Mouse (Mus musculus) forebrain, embryonic 15.5 days (tissue): ENCODE results near the gene Spns1. TPM values are rescaled to one million over a fixed set of nuclear protein-coding genes. Genes with fewer than 3 reads are reported as not detected.
A peak's percentile ranks its signal among the peaks of the same experiment; 100 is the strongest.
"Not testable (repeated sequence)": the region's sequence is repeated elsewhere in the genome, so short reads cannot be mapped to it uniquely, and the experiment has no call there.

Source experiments
- ATAC-seq: fragments of 200-750 bp; cut with Nextera tagmentation; replicated peaks from 2 replicates; pipeline ENCODE4 v1.8.0; 2017; ENCODE audit warnings: mild to moderate bottlenecking, moderate TSS enrichment, moderate library complexity
- H3K27ac ChIP-seq: fragments of 300-500 bp; sonication (generic); replicated peaks from 2 replicates; pipeline ENCODE4 v1.5.1; 2015; ENCODE audit warnings: mild to moderate bottlenecking, inconsistent platforms
- H3K27me3 ChIP-seq: fragments of 300-500 bp; sonication (generic); 2 replicates; pipeline ENCODE4 v1.6.1; 2015; ENCODE audit warnings: inconsistent platforms
- H3K36me3 ChIP-seq: fragments of 300-500 bp; sonication (generic); 2 replicates; pipeline ENCODE4 v1.6.1; 2015; ENCODE audit warnings: mild to moderate bottlenecking, inconsistent platforms
- H3K4me1 ChIP-seq: fragments of 300-500 bp; sonication (generic); 2 replicates; pipeline ENCODE4 v1.6.1; 2015; ENCODE audit warnings: inconsistent platforms
- H3K4me2 ChIP-seq: fragments of 300-500 bp; sonication (generic); replicated peaks from 2 replicates; pipeline ENCODE4 v1.6.1; 2015; ENCODE audit warnings: mild to moderate bottlenecking, inconsistent platforms
- H3K4me3 ChIP-seq: fragments of 300-500 bp; sonication (generic); 2 replicates; pipeline ENCODE4 v1.5.1; 2015; ENCODE audit warnings: mild to moderate bottlenecking, inconsistent platforms
- H3K9ac ChIP-seq: fragments of 300-500 bp; sonication (generic); replicated peaks from 2 replicates; pipeline ENCODE4 v1.6.1; 2015; ENCODE audit warnings: mild to moderate bottlenecking, inconsistent platforms
- H3K9me3 ChIP-seq: fragments of 300-500 bp; sonication (generic); 2 replicates; pipeline ENCODE4 v1.6.1; 2016; ENCODE audit warnings: inconsistent platforms
- WGBS: fragments of 180-500 bp; shearing (Covaris S2); methylation state at CpG from one replicate; pipeline ENCODE4 v1.1.7; 2015; ENCODE audit warnings: mixed read lengths; 5-methylcytosine and 5-hydroxymethylcytosine counted together
- polyA plus RNA-seq: library from polyadenylated mRNA; unstranded; fragments of >200 nt; fragmentation: Nextera tagmentation; extraction: Ambion mirVana; gene quantifications from 2 replicates; pipeline ENCODE4 v1.2.1, GENCODE M21; 2015

Spns1 gene
- polyA plus RNA-seq, 1 experiment from 2014 or later: 72.9 TPM

DNA sequence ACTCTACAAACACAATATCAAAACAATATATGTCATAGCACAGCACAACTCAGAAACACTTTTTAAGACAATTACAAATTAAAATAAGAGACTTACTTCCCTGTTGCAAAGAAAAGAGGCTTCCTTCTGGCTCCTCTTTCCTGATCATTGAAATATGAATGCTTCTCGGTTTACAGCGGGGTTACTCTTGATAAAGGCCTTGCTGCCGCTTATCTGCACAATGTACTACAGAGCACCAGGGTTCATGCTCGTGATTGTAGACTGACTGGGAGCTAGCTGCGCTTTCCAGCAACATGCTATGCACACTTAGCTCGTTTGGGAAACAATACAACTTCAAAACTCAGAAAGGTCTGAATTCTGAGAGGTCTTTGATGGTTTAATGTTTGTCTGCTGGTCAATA is 20.0 kb upstream of the Spns1 start:
- ATAC-seq: no peak
- Histone ChIP-seq H3K9ac (no peak overlapping the region; the same call in 1 of the 2 replicates), H3K36me3 (no peaks in the 10 kb centered on the region), H3K4me2 (peak overlapping the region; percentile 22; the same call in 1 of the 2 replicates), H3K27me3 (no peaks in the 10 kb centered on the region), H3K4me3 (0 out of 2 replicates have a peak overlapping the region, but pooled peaks have one; percentile 98), H3K27ac (no peak overlapping the region), H3K9me3 (no peaks in the 10 kb centered on the region), H3K4me1 (peaks cover 12% of the 10 kb centered on the region)
- whole genome bisulfite sequencing: 48% methylated on average over 6 of the region's 6 CpGs

DNA sequence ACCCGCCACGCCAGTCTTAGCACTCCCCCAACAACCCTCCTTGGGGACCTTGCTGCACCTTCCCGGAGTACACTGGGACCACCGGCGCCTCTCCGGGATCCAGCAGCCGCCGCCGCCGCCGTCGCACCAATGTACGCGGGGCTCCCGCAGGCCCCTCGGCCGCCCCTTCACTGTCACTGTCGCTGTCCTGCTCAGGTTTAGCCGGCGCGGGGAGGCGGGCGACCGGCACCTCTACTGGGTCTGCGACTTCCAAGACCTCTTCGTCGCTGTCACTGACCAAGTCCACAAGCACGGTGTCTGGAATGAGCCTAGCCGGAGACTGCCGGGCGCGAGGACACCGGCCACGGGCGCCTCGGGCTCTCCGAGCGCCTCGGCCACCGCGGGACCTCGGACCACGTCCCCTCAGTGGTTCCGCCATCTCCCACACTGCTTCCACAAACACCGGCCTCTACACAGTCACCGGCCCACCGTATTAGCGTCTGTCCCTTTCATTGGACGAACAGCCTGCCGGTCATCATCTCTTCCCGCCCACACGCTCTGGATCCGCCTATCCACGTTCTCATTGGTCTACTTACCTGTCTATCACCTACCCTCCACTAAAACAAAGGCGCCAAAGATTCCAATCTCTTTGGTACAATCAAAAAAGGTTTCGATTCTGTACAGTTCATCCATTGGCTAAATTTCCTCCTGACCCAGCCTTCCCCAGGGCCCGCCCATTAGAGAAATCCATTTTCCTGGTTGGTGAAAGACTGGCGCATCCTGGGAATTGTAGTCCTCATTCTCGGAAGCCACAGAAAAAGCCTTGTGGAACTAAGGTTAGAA is 19.3 kb upstream of the Spns1 start, which contains the start of gene Nfatc2ip:
Gene Nfatc2ip (minus strand): TSS at position 440 of the 822 bp plus-strand sequence.
- H3K4me2 ChIP-seq: peak within 1 kb of the TSS; percentile 91
- H3K4me3 ChIP-seq: peak within 1 kb of the TSS; percentile 98
- peak; percentile 100 for ATAC-seq
- H3K36me3 ChIP-seq: no peaks in the 10 kb centered on the region
- H3K27ac ChIP-seq: peak within 1 kb of the TSS; percentile 58; the same call in 1 of the 2 replicates
- H3K9me3 ChIP-seq: no peaks in the 10 kb centered on the region
- no peaks in the 10 kb centered on the region for H3K27me3 ChIP-seq
- under 1% methylated on average over 59 of the region's 59 CpGs for WGBS
- peaks cover 12% of the 10 kb centered on the region for H3K4me1 ChIP-seq
- H3K9ac ChIP-seq: peak within 1 kb of the TSS; percentile 81

DNA sequence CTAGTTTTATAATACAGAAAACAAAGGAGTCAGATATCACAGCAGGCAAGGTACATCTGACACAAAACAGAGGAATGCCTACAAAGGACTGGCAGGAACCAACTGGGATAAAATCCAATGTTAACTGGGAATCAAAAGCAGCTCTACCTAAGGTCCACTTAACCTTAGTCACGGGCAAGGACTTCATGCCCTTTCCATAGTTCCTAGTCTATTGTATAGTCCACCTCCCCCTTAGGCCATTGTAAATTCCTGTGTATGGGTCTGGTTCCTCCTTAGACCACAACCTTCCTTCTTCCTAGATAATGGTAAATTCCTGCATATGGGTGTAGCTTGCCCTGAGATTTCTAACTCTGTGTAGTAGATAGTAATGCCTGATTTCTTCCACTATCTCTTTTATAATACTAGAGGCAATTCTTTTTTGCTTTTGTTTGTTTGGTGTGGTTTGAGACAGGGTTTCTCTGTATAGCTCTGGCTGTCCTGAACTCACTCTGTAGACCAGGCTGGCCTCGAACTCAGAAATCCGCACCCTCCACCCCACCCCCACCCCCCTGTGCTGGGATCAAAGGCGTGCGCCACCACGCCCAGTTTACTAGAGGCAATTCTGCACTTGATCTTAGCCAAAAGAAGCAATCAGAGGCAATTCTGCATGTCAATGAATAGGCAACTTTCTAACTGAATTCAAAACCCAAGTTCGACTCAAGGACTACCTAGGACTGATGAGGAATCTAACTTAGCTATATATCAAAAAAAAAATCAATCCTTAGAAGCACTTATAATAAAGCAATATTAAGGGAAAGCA is 15.0 kb upstream of the Spns1 start:
- H3K27me3 ChIP-seq, H3K9me3 ChIP-seq, H3K9ac ChIP-seq, H3K27ac ChIP-seq, H3K4me3 ChIP-seq, H3K4me2 ChIP-seq, ATAC-seq: not testable (repeated sequence)
- WGBS: 93% methylated on average over 7 of the region's 7 CpGs
- Histone ChIP-seq H3K36me3 (peaks cover 13% of the 10 kb centered on the region), H3K4me1 (peaks cover 12% of the 10 kb centered on the region)

DNA sequence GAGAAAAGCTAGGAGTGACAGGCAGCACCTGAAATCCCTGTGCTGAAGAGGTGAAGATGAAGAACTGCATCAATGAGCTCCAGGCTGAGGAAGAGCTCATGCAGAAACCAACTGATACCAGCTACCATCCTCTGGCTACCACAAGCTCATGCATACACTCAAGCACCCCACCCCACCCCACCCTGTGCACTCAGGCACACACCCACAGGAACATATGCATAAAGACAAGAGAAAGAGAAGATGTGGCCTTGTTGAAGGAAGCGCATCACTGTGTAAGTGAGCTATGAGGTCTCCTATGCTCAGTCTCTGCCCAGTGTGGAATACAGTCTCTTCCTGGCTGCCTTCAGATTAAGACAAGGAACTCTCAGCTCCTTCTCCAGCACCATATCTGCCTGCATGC is 10.9 kb upstream of the Spns1 start:
- Histone ChIP-seq H3K9me3 (no peaks in the 10 kb centered on the region), H3K4me1 (no peaks in the 10 kb centered on the region), H3K4me2 (no peak overlapping the region), H3K27me3 (no peaks in the 10 kb centered on the region), H3K4me3 (no peak overlapping the region), H3K36me3 (peaks cover 23% of the 10 kb centered on the region), H3K27ac (no peak overlapping the region), H3K9ac (no peak overlapping the region)
- WGBS: 100% methylated on average over 1 of the region's 1 CpGs
- ATAC-seq: no peak

- H3K9ac ChIP-seq: no peak overlapping the region
- no peak overlapping the region for H3K4me2 ChIP-seq
- 87% methylated on average over 5 of the region's 5 CpGs for WGBS
These were observed 6.3 kb upstream of the Spns1 start for GRCm38 (mm10) chr7:126383565-126383964.

DNA sequence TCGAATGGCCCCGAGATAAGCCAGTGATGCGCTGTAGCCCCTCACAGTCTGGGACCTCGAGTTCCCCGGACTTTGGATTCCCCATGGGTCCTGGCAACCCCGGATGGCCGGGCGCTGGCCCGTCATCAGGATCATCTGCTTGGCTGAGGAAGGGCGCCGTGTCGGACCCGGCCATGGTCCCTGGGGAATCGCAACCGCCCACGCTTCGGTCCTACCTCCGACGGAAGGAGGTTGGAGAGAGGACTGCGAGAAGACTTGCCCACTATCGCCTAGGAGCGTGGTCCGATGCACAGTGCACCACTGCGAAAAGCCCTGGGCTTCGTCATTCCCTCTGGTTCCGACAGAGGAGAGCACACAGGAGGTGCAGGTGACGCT is 360 bp downstream of the Spns1 start:
- Histone ChIP-seq H3K9ac (peak overlapping the region; percentile 85), H3K4me3 (peak overlapping the region; percentile 86), H3K36me3 (peaks cover 18% of the 10 kb centered on the region), H3K4me1 (peaks cover 23% of the 10 kb centered on the region), H3K27me3 (no peaks in the 10 kb centered on the region), H3K9me3 (no peaks in the 10 kb centered on the region), H3K4me2 (peak overlapping the region; percentile 86), H3K27ac (peak overlapping the region; percentile 89)
- 1% methylated on average over 27 of the region's 27 CpGs for WGBS
- ATAC-seq: peak; percentile 77

More at GRCm38 (mm10) chr7:126383565-126383964, 6.3 kb upstream of the Spns1 start:
- Histone ChIP-seq H3K9me3 (no peaks in the 10 kb centered on the region), H3K4me1 (no peaks in the 10 kb centered on the region), H3K27me3 (no peaks in the 10 kb centered on the region), H3K27ac (no peak overlapping the region), H3K4me3 (no peak overlapping the region), H3K36me3 (peaks cover 11% of the 10 kb centered on the region)
- no peak for ATAC-seq

- Histone ChIP-seq H3K4me2 (no peak overlapping the region), H3K9me3 (no peaks in the 10 kb centered on the region), H3K4me1 (peaks cover 23% of the 10 kb centered on the region), H3K27me3 (no peaks in the 10 kb centered on the region), H3K27ac (no peak overlapping the region), H3K9ac (no peak overlapping the region), H3K36me3 (peaks cover 37% of the 10 kb centered on the region), H3K4me3 (no peak overlapping the region)
- ATAC-seq: no peak
- 83% methylated on average over 5 of the region's 5 CpGs for WGBS
These were observed 2.2 kb downstream of the Spns1 start for GRCm38 (mm10) chr7:126375012-126375411.

- H3K4me1 ChIP-seq: peaks cover 23% of the 10 kb centered on the region
- no peak overlapping the region for H3K9ac ChIP-seq
- no peak overlapping the region for H3K27ac ChIP-seq
- no peaks in the 10 kb centered on the region for H3K27me3 ChIP-seq
- H3K4me3 ChIP-seq: no peak overlapping the region
- H3K36me3 ChIP-seq: peaks cover 41% of the 10 kb centered on the region
- WGBS: 77% methylated on average over 6 of the region's 6 CpGs
- no peak overlapping the region for H3K4me2 ChIP-seq
- no peak for ATAC-seq
- no peaks in the 10 kb centered on the region for H3K9me3 ChIP-seq
These were observed 2.7 kb downstream of the Spns1 start for GRCm38 (mm10) chr7:126374526-126374925.

GRCm38 (mm10) chr7:126373007-126373406 is 4.2 kb downstream of the Spns1 start:
- Histone ChIP-seq H3K9me3 (no peaks in the 10 kb centered on the region), H3K36me3 (peaks cover 47% of the 10 kb centered on the region)

DNA sequence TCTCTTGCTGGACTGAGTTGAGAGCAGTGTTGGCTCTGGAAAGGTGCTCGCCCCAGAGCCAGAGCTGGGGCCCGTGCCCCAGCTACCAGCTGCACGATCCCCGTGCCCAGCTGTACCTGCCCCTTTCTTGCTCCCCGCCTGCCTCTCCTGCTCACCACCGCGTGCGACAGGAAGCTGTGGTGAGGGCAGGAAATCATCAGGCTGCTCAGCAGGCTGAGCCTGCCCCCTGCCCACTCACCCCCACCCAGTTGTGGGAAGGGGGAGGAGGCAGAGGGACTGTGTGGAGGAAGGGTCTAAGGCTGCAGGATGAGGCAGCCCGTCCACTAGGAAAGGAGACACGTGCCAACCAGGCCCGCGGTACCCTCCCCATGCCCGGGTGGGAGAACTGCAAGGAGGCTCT is 7.9 kb downstream of the Spns1 start, which contains the start of gene Lat:
Gene Lat (minus strand): TSS at position 178 of the 400 bp plus-strand sequence.
- H3K4me3 ChIP-seq: no peak within 1 kb of the TSS
- no peaks in the 10 kb centered on the region for H3K4me1 ChIP-seq
- 88% methylated on average over 12 of the region's 13 CpGs for WGBS
- ATAC-seq: no peak
- H3K9ac ChIP-seq: no peak within 1 kb of the TSS
- no peak within 1 kb of the TSS for H3K4me2 ChIP-seq
- no peak within 1 kb of the TSS for H3K27ac ChIP-seq
- no peaks in the 10 kb centered on the region for H3K27me3 ChIP-seq
- H3K9me3 ChIP-seq: no peaks in the 10 kb centered on the region
- H3K36me3 ChIP-seq: peaks cover 44% of the 10 kb centered on the region

More at GRCm38 (mm10) chr7:126373007-126373406, 4.2 kb downstream of the Spns1 start:
- Histone ChIP-seq H3K27me3 (no peaks in the 10 kb centered on the region), H3K4me3 (no peak overlapping the region), H3K4me1 (peaks cover 22% of the 10 kb centered on the region), H3K9ac (no peak overlapping the region), H3K4me2 (no peak overlapping the region), H3K27ac (no peak overlapping the region)
- 87% methylated on average over 9 of the region's 9 CpGs for WGBS
- no peak for ATAC-seq

GRCm38 (mm10) chr7:126368367-126368766 is 8.9 kb downstream of the Spns1 start:
- no peak overlapping the region for H3K9ac ChIP-seq
- no peak overlapping the region for H3K27ac ChIP-seq
- peaks cover 42% of the 10 kb centered on the region for H3K36me3 ChIP-seq
- 89% methylated on average over 8 of the region's 8 CpGs for WGBS
- no peaks in the 10 kb centered on the region for H3K9me3 ChIP-seq
- H3K4me3 ChIP-seq: no peak overlapping the region
- ATAC-seq: no peak
- no peak overlapping the region for H3K4me2 ChIP-seq
- no peaks in the 10 kb centered on the region for H3K4me1 ChIP-seq
- no peaks in the 10 kb centered on the region for H3K27me3 ChIP-seq

- H3K9me3 ChIP-seq: no peaks in the 10 kb centered on the region
- no peak overlapping the region for H3K9ac ChIP-seq
- peaks cover 35% of the 10 kb centered on the region for H3K36me3 ChIP-seq
- no peak overlapping the region for H3K27ac ChIP-seq
- no peak overlapping the region for H3K4me2 ChIP-seq
- no peaks in the 10 kb centered on the region for H3K27me3 ChIP-seq
- H3K4me3 ChIP-seq: no peak overlapping the region
- WGBS: 90% methylated on average over 10 of the region's 10 CpGs
- no peak for ATAC-seq
- H3K4me1 ChIP-seq: no peaks in the 10 kb centered on the region
These were observed 9.6 kb downstream of the Spns1 start for GRCm38 (mm10) chr7:126367636-126368035.
